Mouse (Mus musculus): ENCODE results near the gene Klk1b16.
"Not testable (repeated sequence)": the region's sequence is repeated elsewhere in the genome, so short reads cannot be mapped to it uniquely, and the experiment has no call there.

The Klk1b16 gene

GRCm38 (mm10) chr7:44136467-44136866, at the start of gene Klk1b16:
Gene Klk1b16, plus strand, starts transcription at chr7:44136767.
- DNase-seq, result no peak

- no peak for DNase-seq
Measured at GRCm38 (mm10) chr7:44096111-44096510, 40.5 kb upstream of the Klk1b16 start.

GRCm38 (mm10) chr7:44102028-44102427, 34.5 kb upstream of the Klk1b16 start, which contains the start of gene Klk1b21:
Gene Klk1b21, plus strand, starts transcription at chr7:44102328.
- DNase-seq, result not testable (repeated sequence)

- no peak for DNase-seq
Measured at GRCm38 (mm10) chr7:44112373-44112772, 24.2 kb upstream of the Klk1b16 start, which contains the start of gene Klk1b22. Gene Klk1b22, plus strand, starts transcription at chr7:44112673.

- DNase-seq, result no peak
Measured at GRCm38 (mm10) chr7:44123445-44123844, 13.1 kb upstream of the Klk1b16 start.

GRCm38 (mm10) chr7:44179299-44180045, 42.9 kb downstream of the Klk1b16 start:
- DNase-seq, result no peak

- not testable (repeated sequence) for DNase-seq
Measured at GRCm38 (mm10) chr7:44186516-44186915, 49.9 kb downstream of the Klk1b16 start.

GRCm38 (mm10) chr7:44187936-44188335, 51.4 kb downstream of the Klk1b16 start, which contains the start of gene Klk1b24:
Gene Klk1b24, plus strand, starts transcription at chr7:44188236.
- DNase-seq, result not testable (repeated sequence)

All from thymus, adult 18-20 months (tissue).